Mouse (Mus musculus) yolk sac, embryonic 10.5 days (tissue): ENCODE measurements around the gene Scn5a.

Experiments used
- DNase-seq: peaks from one replicate; pipeline ENCODE4 v3.0.0-alpha.2; 2017; ENCODE audit warnings: low spot score

Scn5a gene

DNA sequence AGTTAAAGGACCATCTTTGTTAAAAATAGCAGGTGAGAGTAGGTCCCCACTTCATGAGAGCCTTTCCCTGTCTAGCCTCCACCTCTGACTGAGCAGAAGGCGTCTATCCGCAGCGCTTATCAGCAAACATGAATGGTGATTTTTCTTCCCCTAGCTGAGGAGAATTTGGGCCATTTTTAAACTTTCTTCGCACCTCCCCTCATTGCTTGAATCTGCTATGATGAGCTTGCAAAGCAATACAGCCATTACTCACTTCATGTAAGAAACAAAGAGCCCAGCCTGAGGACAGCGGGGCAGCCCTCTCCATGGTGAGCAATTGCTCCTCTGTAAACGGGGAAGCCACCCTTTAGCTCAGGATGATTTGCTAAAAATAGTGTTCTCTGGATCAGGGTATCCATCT lies 14.0 kb downstream of the Scn5a start:
- no peak for DNase-seq

- DNase-seq: no peak
Measured at GRCm38 (mm10) chr9:119563617-119564016, 15.2 kb downstream of the Scn5a start.

- no peak for DNase-seq
Measured at GRCm38 (mm10) chr9:119562256-119562655, 16.6 kb downstream of the Scn5a start.

- no peak for DNase-seq
Measured at GRCm38 (mm10) chr9:119561746-119562145, 17.1 kb downstream of the Scn5a start.

DNA sequence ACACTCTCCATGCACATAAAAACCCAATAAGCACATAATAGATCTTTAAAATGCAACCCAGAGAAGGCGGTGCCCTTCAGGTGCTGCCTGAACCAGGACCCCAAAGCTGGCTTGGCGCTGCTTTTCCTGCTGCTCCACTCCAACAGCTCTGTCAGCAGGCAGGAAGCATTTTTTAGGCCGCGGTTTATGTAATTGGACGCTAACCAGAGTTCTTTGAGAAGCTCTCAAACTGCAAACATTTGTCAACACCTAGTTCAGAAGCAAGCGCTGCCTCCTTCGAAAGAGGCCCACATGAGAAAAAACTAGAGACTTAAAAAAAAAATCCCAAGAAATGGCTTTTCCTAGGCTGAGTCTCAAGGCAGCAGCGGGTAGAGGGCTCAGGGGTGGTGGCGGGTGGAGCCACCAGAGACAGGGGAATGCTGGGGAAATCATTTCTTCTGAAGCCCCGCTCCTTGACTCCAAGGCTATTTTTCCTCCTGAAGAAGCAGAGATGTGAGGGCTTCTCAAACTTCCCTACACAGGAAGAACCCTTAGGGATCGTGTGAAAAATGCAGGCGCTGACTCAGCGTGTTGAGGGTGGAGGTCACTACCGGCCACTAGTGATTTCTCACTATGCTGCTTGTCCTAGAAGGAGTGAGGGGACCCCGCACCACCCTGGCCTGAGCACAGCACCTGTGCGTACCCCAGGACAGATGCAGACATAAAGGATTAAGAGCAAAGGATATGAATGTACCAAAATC lies 19.1 kb downstream of the Scn5a start:
- DNase-seq: no peak

GRCm38 (mm10) chr9:119558119-119558854 lies 20.5 kb downstream of the Scn5a start:
- no peak for DNase-seq

- DNase-seq: no peak
Measured at GRCm38 (mm10) chr9:119556043-119556442, 22.8 kb downstream of the Scn5a start.

- no peak for DNase-seq
Measured at GRCm38 (mm10) chr9:119547528-119547927, 31.3 kb downstream of the Scn5a start.

GRCm38 (mm10) chr9:119547128-119547527 lies 31.7 kb downstream of the Scn5a start:
- DNase-seq: no peak

DNA sequence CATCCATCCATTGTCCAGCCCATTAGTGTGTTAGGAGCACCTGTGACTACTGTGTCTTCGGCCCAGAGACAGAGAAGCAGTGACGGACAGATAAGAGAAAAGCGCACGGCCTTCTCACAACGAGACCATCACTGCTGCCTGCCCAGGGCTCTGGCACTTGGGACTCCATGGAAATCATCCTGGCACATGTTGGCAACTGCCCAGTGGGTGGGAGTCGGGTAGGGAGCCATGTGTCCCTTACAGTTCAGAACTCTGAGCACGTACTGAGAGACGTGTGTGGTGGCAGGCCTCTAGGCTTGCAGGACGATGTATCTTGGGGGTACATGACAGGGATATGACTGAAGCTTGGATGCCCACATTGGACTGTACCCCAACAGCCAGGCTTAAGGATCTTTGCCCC lies 38.1 kb downstream of the Scn5a start:
- no peak for DNase-seq

- no peak for DNase-seq
Measured at GRCm38 (mm10) chr9:119537823-119538222, 41.0 kb downstream of the Scn5a start.

DNA sequence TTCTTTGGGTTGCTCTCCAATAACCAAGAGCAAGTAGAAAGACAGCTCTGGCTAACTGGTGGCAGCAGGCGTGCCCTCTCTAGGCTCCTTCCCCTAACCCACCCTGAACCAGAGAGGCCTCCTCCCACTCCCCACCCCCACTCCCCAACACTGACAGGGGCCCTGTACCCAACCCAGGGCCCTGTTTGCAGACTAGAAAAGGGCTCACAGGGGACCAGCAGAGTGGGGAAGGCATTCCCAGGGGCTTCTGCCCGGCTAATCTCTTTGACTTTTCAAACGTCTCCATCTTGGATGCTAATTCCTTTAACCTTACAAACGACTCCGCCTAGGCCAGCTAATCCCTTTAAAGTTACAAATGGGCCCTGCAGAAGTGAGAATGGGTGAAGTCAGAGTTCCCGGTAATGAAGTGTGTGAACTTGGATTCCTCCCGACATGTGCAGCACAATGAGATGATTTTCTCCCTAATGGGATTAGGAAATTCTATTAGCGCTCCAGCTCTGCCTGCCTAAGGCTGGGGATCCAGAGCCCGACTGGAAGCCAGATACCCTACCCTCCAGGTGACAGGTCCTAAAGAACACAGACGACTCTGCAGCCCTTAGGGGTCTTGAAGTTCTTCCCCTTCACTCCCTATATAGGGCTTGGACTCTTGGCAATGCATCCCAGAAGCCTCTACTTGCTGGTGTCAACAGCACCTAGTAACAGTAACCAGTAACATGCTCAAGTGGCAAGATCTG lies 47.0 kb downstream of the Scn5a start:
- no peak for DNase-seq

DNA sequence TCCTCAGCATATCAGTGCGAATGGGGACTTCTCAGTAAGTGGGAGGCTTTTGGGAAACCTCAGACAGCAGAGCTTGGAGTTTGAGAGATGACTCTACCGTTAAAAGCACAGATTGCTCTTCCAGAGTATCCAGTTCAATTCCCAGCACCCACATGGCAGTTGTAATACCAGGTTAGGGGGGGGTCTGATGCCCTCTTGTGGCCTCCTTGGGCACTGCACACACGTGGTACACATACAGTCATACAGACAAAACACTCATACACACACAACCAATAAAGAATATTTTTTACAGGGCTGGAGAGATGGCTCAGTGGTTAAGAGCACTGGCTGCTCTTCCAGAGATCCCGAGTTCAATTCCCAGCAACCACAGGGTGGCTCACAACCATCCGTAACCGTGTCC lies 54.3 kb downstream of the Scn5a start:
- no peak for DNase-seq

GRCm38 (mm10) chr9:119523301-119523700 lies 55.5 kb downstream of the Scn5a start:
- no peak for DNase-seq

DNA sequence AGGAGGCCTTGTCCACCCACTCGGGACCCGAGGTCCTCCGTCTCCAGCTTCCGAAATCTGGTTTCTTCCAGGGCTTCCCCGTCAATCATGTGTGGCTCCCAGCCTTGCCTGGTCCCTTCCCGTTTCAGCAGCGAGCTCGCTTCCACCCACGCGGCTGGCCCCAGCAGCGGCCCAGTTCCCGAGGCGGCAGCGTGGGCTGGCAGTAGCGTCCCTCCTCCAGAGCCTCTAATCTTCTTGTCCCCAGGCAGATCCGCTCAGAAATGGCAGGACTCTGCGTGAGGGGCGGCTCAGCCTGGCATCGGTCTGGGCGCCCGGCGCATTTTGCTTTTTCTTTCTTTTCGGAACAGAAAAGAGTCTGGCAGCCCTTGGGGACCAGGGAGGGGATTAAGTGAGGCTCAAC lies 59.7 kb downstream of the Scn5a start:
- DNase-seq: no peak

DNA sequence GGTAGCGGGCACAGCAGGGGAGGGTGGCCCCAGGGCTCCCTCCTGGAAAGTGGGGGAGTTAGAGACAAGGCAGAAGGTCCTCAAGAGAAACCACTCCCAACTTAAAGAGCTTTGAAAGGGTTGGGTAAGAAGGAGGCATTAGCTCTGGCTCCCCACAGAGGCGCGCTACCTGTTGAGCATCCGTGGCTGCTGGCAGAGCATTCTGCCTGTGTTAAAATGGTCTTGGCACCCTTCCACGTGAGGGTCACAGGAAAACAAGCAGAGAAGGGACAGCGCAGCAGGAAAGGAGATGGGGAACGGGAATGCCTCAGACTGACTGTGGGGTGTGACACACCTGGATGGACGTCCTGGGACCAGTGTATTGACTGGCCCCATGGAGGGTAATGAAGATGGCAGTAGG lies 60.6 kb downstream of the Scn5a start:
- no peak for DNase-seq

- DNase-seq: no peak
Measured at GRCm38 (mm10) chr9:119517467-119517866, 61.3 kb downstream of the Scn5a start.

- no peak for DNase-seq
Measured at GRCm38 (mm10) chr9:119516815-119517214, 62.0 kb downstream of the Scn5a start.

DNA sequence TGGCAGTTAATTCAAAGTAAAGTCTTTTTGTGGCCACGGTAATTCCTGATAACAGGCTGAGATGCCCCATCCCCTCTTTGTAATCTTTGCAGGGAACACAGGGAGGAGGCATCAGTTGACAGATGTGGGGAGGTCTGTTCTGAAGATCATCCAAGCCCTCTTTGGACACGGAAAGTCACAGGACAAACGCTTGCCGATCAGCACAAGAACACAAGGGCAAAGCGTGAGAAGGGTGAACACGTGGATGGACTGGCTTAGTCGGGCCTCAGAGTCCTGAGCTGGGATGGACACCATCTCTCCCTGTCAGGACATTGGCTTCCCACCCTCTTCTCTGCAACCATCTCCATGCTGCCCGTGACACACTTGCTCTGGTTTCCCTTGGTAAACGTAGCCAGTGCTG lies 63.4 kb downstream of the Scn5a start:
- DNase-seq: no peak

DNA sequence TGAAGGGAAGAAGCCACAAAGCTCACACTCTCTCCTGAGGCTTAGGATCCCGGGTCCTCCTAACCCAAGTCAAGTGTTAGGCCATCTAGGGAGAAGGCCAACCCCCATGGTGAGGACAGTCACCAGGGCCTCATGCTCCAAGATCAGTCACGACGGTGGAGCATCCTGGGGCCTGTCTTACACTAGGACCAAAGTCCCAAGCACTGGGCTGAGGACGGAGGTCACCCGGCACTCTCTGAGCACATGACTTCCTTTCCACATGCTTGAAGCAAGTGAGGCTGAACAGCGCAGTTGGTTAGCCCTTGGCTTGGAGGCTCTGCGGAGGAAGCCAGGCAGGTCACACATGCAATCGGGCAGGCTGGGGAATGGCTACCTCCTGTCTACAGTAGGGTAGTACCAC lies 63.8 kb downstream of the Scn5a start:
- peak; percentile 32 for DNase-seq

GRCm38 (mm10) chr9:119513816-119514215 lies 65.0 kb downstream of the Scn5a start:
- no peak for DNase-seq

DNA sequence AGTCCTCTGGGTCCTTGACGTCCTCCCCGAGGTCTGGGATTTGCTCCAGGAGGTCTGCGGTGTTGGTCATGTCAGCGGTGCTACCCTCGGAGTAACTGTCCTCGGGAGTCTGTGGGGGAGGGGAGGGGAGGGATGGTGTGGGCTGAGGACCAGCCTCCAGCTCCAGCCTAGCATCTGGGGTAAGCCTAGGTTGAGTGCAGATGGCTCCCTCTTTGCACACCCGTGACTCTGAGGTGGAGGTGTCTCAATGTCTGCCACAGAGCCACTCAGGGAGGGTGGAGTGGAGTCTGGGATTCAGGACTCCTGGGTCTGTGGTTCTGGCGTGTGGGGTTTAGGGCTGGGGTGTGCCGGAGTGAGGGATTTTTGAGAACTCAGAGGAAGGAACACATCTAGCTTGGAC lies 65.8 kb downstream of the Scn5a start:
- no peak for DNase-seq

GRCm38 (mm10) chr9:119510902-119511301 lies 67.9 kb downstream of the Scn5a start:
- no peak for DNase-seq
